Mouse (Mus musculus): Measurements from ENCODE around the gene Nfatc4.

GRCm38 (mm10) chr14:55883149-55883661, 60.3 kb downstream of the Nfatc4 start:
- no peak for TF ChIP-seq CTCF (conservative IDR thresholded peaks at IDR 0.05; ENCODE audit: insufficient read depth, insufficient read length, low read depth, low read length)
- no peak for TF ChIP-seq POLR2A (IDR thresholded peaks at IDR 0.05; ENCODE audit: low read depth, low read length)

Data from kidney, adult 2 months (tissue).